Comparison of ENCODE assay signal across 9 mouse cellular contexts in genomic region chr4:120986446-120986845, GRCm38 (mm10). TPM values are rescaled to one million over a fixed set of nuclear protein-coding genes. Genes with fewer than 3 reads are reported as not detected.
DNase-seq lines count a peak whose midpoint lies in the region; ATAC-seq and TF ChIP-seq lines count a peak whose summit lies in the region.
"Had no signal": no experiment of that assay in that cellular context is flagged by ENCODE, and none has a peak within 500 bp of the region (broad histone marks: within the 10 kb centered on the region; RNA-seq: fewer than 3 reads in every experiment).

No protein-coding gene starts in this region.

- no peaks in the 10 kb centered on the region; the same call in 1 of the 2 replicates for H3K36me3 ChIP-seq in heart, adult 2 months (ENCODE audit: control insufficient read depth, insufficient read depth, low read length)
- peaks cover 15% of the 10 kb centered on the region for H3K36me3 ChIP-seq in heart, embryonic 10.5 days
- peaks cover 24% of the 10 kb centered on the region for H3K36me3 ChIP-seq in midbrain, embryonic 14.5 days (ENCODE audit: control insufficient read depth, insufficient read depth, low read length)
- H3K36me3 ChIP-seq in stomach, postnatal 0 days (ENCODE audit: control insufficient read depth, insufficient read depth, low read length): peaks cover 2% of the 10 kb centered on the region; the same call in 1 of the 2 replicates

- peaks cover 4% of the 10 kb centered on the region; the same call in 1 of the 2 replicates for H3K79me2 ChIP-seq in heart, adult 2 months (replicated peaks; ENCODE audit: control insufficient read depth, insufficient read depth, low read length)

- no peak overlapping the region for H3K4me2 ChIP-seq in midbrain, embryonic 14.5 days (ENCODE audit: low read length)
- no peak overlapping the region for H3K4me2 ChIP-seq in stomach, postnatal 0 days (replicated peaks; ENCODE audit: low read depth)
- H3K4me2 ChIP-seq: liver, embryonic 15.5 days had no signal

- no peak; the same call in 1 of the 2 replicates for TF ChIP-seq CTCF in heart, adult 2 months (IDR thresholded peaks at IDR 0.05)
- peak; percentile 95 for TF ChIP-seq CTCF in stomach, postnatal 0 days (IDR thresholded peaks at IDR 0.05; ENCODE audit: low read depth)

- H3K4me3 ChIP-seq in heart, adult 2 months: no peak overlapping the region
- H3K4me3 ChIP-seq in heart, embryonic 10.5 days: no peak overlapping the region
- no peak overlapping the region for H3K4me3 ChIP-seq in midbrain, embryonic 14.5 days (replicated peaks; ENCODE audit: low read depth, low read length)
- no peak overlapping the region for H3K4me3 ChIP-seq in stomach, postnatal 0 days (ENCODE audit: low read depth, low read length)
- H3K4me3 ChIP-seq: liver, embryonic 15.5 days had no signal

- DNase-seq in heart, adult 2 months: peak in 1 of 2 experiments; percentile 32
- DNase-seq in heart, embryonic 10.5 days (ENCODE audit: low spot score): no peak
- peak; percentile 40 for DNase-seq in c-Kit-negative CD71-positive TER-119-positive erythroid progenitor cells, embryonic 14.5 days (ENCODE audit: low read depth, low spot score)
- peak; percentile 23 for DNase-seq in gastrocnemius, postnatal 14 days
- peak; percentile 51 for DNase-seq in kidney, postnatal 4 days
- DNase-seq in midbrain, embryonic 14.5 days: peak; percentile 85
- peak; percentile 24 for DNase-seq in stomach, postnatal 0 days (ENCODE audit: low spot score)

- 0 out of 2 replicates have a peak, but pooled peaks have one; percentile 36 for TF ChIP-seq EP300 in heart, adult 2 months (IDR thresholded peaks at IDR 0.05; ENCODE audit: insufficient read depth, low read depth, low read length)
- TF ChIP-seq EP300 in stomach, postnatal 0 days (optimal IDR thresholded peaks at IDR 0.05): no peak

- TF ChIP-seq POLR2A in heart, adult 2 months (IDR thresholded peaks at IDR 0.05; ENCODE audit: insufficient read depth, low read depth, low read length): no peak

- intact Hi-C loops in heart, adult 2 months (cut with DNase I): loop anchor here (1.0 to 2.0 kb wide), 3 partner anchors 44 to 246 kb away; no protein-coding TSS in a partner anchor
- intact Hi-C loops in gastrocnemius, postnatal 14 days (cut with DNase I; ENCODE audit: low total_unique reads): loop anchor here (2.0 kb wide), 1 partner anchor 30 kb away; the partner anchor contains the start of gene Smap2

- H3K9me3 ChIP-seq in heart, embryonic 10.5 days: peaks cover 4% of the 10 kb centered on the region; the same call in 1 of the 2 replicates
- peaks cover 3% of the 10 kb centered on the region; the same call in 1 of the 2 replicates for H3K9me3 ChIP-seq in midbrain, embryonic 14.5 days (ENCODE audit: control insufficient read depth, low read length)
- no peaks in the 10 kb centered on the region for H3K9me3 ChIP-seq in stomach, postnatal 0 days (ENCODE audit: control insufficient read depth, low read length)
- H3K9me3 ChIP-seq: liver, embryonic 15.5 days had no signal

- H3K9ac ChIP-seq in heart, adult 2 months (ENCODE audit: low read depth, low read length): no peak overlapping the region
- no peak overlapping the region for H3K9ac ChIP-seq in midbrain, embryonic 14.5 days (replicated peaks; ENCODE audit: low read length)
- H3K9ac ChIP-seq in stomach, postnatal 0 days (ENCODE audit: low read length): no peak overlapping the region
- H3K9ac ChIP-seq: liver, embryonic 15.5 days had no signal

- H3K4me1 ChIP-seq in heart, adult 2 months (ENCODE audit: control insufficient read depth, insufficient read depth, low read length): peaks cover 1% of the 10 kb centered on the region
- H3K4me1 ChIP-seq in heart, embryonic 10.5 days: no peaks in the 10 kb centered on the region
- H3K4me1 ChIP-seq in midbrain, embryonic 14.5 days (ENCODE audit: control insufficient read depth, insufficient read depth, low read length): no peaks in the 10 kb centered on the region
- no peaks in the 10 kb centered on the region for H3K4me1 ChIP-seq in stomach, postnatal 0 days (replicated peaks; ENCODE audit: control insufficient read depth, insufficient read depth)

- ATAC-seq in CD4-positive, CD25-positive, alpha-beta regulatory T cell, adult 4 months: peak; percentile 95
- ATAC-seq in midbrain, embryonic 14.5 days (ENCODE audit: low FRiP score, low TSS enrichment): no peak
- ATAC-seq in stomach, postnatal 0 days (ENCODE audit: low FRiP score, low TSS enrichment): no peak

- H3K27me3 ChIP-seq in heart, adult 2 months (ENCODE audit: control insufficient read depth, insufficient read depth, low read length): no peaks in the 10 kb centered on the region
- no peaks in the 10 kb centered on the region for H3K27me3 ChIP-seq in heart, embryonic 10.5 days (ENCODE audit: insufficient read depth, poor library complexity, severe bottlenecking)
- no peaks in the 10 kb centered on the region for H3K27me3 ChIP-seq in midbrain, embryonic 14.5 days (ENCODE audit: control insufficient read depth, insufficient read depth, low read length)
- no peaks in the 10 kb centered on the region for H3K27me3 ChIP-seq in stomach, postnatal 0 days (ENCODE audit: control insufficient read depth, insufficient read depth, low read length)
- H3K27me3 ChIP-seq: liver, embryonic 15.5 days had no signal

- no peak overlapping the region for H3K27ac ChIP-seq in heart, adult 2 months
- H3K27ac ChIP-seq in heart, embryonic 10.5 days: no peak overlapping the region
- H3K27ac ChIP-seq in midbrain, embryonic 14.5 days (replicated peaks; ENCODE audit: low read depth, low read length): no peak overlapping the region
- no peak overlapping the region for H3K27ac ChIP-seq in stomach, postnatal 0 days (replicated peaks)
- H3K27ac ChIP-seq: liver, embryonic 15.5 days had no signal

- 9% methylated on average over 6 of the region's 6 CpGs for WGBS in heart, adult 2 months
- 22% methylated on average over 6 of the region's 6 CpGs for WGBS in heart, embryonic 10.5 days
- 19% methylated on average over 6 of the region's 6 CpGs for WGBS in midbrain, embryonic 14.5 days
- WGBS in stomach, postnatal 0 days: 14% methylated on average over 6 of the region's 6 CpGs

RNA-seq across cellular contexts. Expression of gene Smap2, which starts 30.6 kb away (rescaled TPM):
- total RNA-seq in heart, adult 2 months (2021): 10 to 100 TPM; 44.2 to 49.6 TPM
- 26.7 and 32.2 TPM in 2 replicates for polyA plus RNA-seq in heart, adult 2 months (2012; rRNA removed)
- polyA plus RNA-seq in heart, embryonic 10.5 days (2016; fragmentation: Nextera tagmentation; extraction: Ambion mirVana): 14.1 and 18.6 TPM in 2 replicates
- polyA plus RNA-seq in CD4-positive, CD25-positive, alpha-beta regulatory T cell, adult 4 months (2017; shearing (Covaris generic)): 10 to 100 TPM; 34.0 to 37.4 TPM
- 10 to 100 TPM; 16.1 to 16.3 TPM for total RNA-seq in gastrocnemius, postnatal 14 days (2021)
- 47.5 and 52.0 TPM in 2 replicates for polyA plus RNA-seq in midbrain, embryonic 14.5 days (2014; fragmentation: Nextera tagmentation; extraction: Ambion mirVana)
- polyA plus RNA-seq in stomach, postnatal 0 days (2015; fragmentation: Nextera tagmentation; extraction: Ambion mirVana): 16.1 and 17.3 TPM in 2 replicates

RNA-seq across cellular contexts. Expression of gene Zfp69, which starts 34.9 kb away (rescaled TPM):
- 1 to 10 TPM in 1 of 2 experiments, under 1 TPM in 1; 0.82 to 1.1 TPM for total RNA-seq in heart, adult 2 months (2021)
- 1.0 and 1.3 TPM in 2 replicates for polyA plus RNA-seq in heart, adult 2 months (2012; rRNA removed)
- 13.7 and 15.7 TPM in 2 replicates for polyA plus RNA-seq in heart, embryonic 10.5 days (2016; fragmentation: Nextera tagmentation; extraction: Ambion mirVana)
- 1 to 10 TPM; 1.1 to 1.2 TPM for polyA plus RNA-seq in CD4-positive, CD25-positive, alpha-beta regulatory T cell, adult 4 months (2017; shearing (Covaris generic))
- 1 to 10 TPM; 1.1 to 1.3 TPM for total RNA-seq in gastrocnemius, postnatal 14 days (2021)
- polyA plus RNA-seq in midbrain, embryonic 14.5 days (2014; fragmentation: Nextera tagmentation; extraction: Ambion mirVana): 6.4 and 6.6 TPM in 2 replicates
- 1.9 and 2.3 TPM in 2 replicates for polyA plus RNA-seq in stomach, postnatal 0 days (2015; fragmentation: Nextera tagmentation; extraction: Ambion mirVana)

RNA-seq across cellular contexts. Expression of gene Col9a2, which starts 52.7 kb away (rescaled TPM):
- not detected for total RNA-seq in heart, adult 2 months (2021)
- polyA plus RNA-seq in heart, adult 2 months (2012; rRNA removed): 0.06 and 0.31 TPM in 2 replicates
- 3.3 and 6.4 TPM in 2 replicates for polyA plus RNA-seq in heart, embryonic 10.5 days (2016; fragmentation: Nextera tagmentation; extraction: Ambion mirVana)
- polyA plus RNA-seq in CD4-positive, CD25-positive, alpha-beta regulatory T cell, adult 4 months (2017; shearing (Covaris generic)): not detected
- under 1 TPM; 0.60 to 0.84 TPM for total RNA-seq in gastrocnemius, postnatal 14 days (2021)
- polyA plus RNA-seq in midbrain, embryonic 14.5 days (2014; fragmentation: Nextera tagmentation; extraction: Ambion mirVana): 8.3 and 10.9 TPM in 2 replicates
- 5.7 and 7.6 TPM in 2 replicates for polyA plus RNA-seq in stomach, postnatal 0 days (2015; fragmentation: Nextera tagmentation; extraction: Ambion mirVana)
